Mouse (Mus musculus): ENCODE results near the gene Nek3. TPM values are rescaled to one million over a fixed set of nuclear protein-coding genes. Genes with fewer than 3 reads are reported as not detected.

Gene Nek3
- total RNA-seq (2021) (1 to 10 TPM; 1.4 to 2.1 TPM), polyA plus RNA-seq (2012; rRNA removed) (1.00 and 1.9 TPM in 2 replicates)
- long read RNA-seq, partial matches to known transcripts = 0 of 1 reads
- long read RNA-seq, other reads (novel, unspliced or antisense) = 1 of 1 reads

GRCm38 (mm10) chr8:22166080-22166603, at the start of gene Nek3:
Gene Nek3, minus strand, starts transcription at chr8:22166435.
- TF ChIP-seq POLR2A (IDR thresholded peaks at IDR 0.05; ENCODE audit: insufficient read depth, low read depth, low read length) (peak; percentile 81), EP300 (IDR thresholded peaks at IDR 0.05; ENCODE audit: insufficient read depth, low read depth, low read length) (no peak), CTCF (IDR thresholded peaks at IDR 0.05) (peak; percentile 83)
- Histone ChIP-seq H3K4me3 (peak within 1 kb of the TSS; percentile 53), H3K9ac (ENCODE audit: low read depth, low read length) (peak within 1 kb of the TSS; percentile 82), H3K36me3 (ENCODE audit: control insufficient read depth, insufficient read depth, low read length) (no peaks in the 10 kb centered on the region), H3K4me1 (ENCODE audit: control insufficient read depth, insufficient read depth, low read length) (peaks cover 4% of the 10 kb centered on the region), H3K27me3 (ENCODE audit: control insufficient read depth, insufficient read depth, low read length) (no peaks in the 10 kb centered on the region), H3K79me2 (replicated peaks; ENCODE audit: control insufficient read depth, insufficient read depth, low read length) (no peaks in the 10 kb centered on the region), H3K27ac (peak within 1 kb of the TSS; percentile 59)
- WGBS = under 1% methylated on average over 36 of the region's 43 CpGs
- peak; percentile 84 to 90 for DNase-seq
- intact Hi-C loops (cut with DNase I) = loop anchor here (2.0 to 5.0 kb wide), 3 partner anchors 19 to 174 kb away; partner anchors contain the start of genes Alg11, Atp7b and Ckap2

GRCm38 (mm10) chr8:22214826-22215225, 48.6 kb upstream of the Nek3 start:
- no peak overlapping the region for H3K27ac ChIP-seq
- intact Hi-C loops (cut with DNase I) = no loop called here
- 73% methylated on average over 10 of the region's 10 CpGs for WGBS
- TF ChIP-seq CTCF (IDR thresholded peaks at IDR 0.05) (no peak), EP300 (IDR thresholded peaks at IDR 0.05; ENCODE audit: insufficient read depth, low read depth, low read length) (no peak), POLR2A (IDR thresholded peaks at IDR 0.05; ENCODE audit: insufficient read depth, low read depth, low read length) (no peak)
- peak in 1 of 2 experiments; percentile 55 for DNase-seq
- no peaks in the 10 kb centered on the region for H3K36me3 ChIP-seq (ENCODE audit: control insufficient read depth, insufficient read depth, low read length)
- H3K4me1 ChIP-seq (ENCODE audit: control insufficient read depth, insufficient read depth, low read length) = no peaks in the 10 kb centered on the region
- no peak overlapping the region for H3K4me3 ChIP-seq
- no peak overlapping the region for H3K9ac ChIP-seq (ENCODE audit: low read depth, low read length)
- H3K27me3 ChIP-seq (ENCODE audit: control insufficient read depth, insufficient read depth, low read length) = no peaks in the 10 kb centered on the region
- H3K79me2 ChIP-seq (replicated peaks; ENCODE audit: control insufficient read depth, insufficient read depth, low read length) = no peaks in the 10 kb centered on the region

- WGBS = 23% methylated on average over 5 of the region's 5 CpGs
- intact Hi-C loops (cut with DNase I) = loop anchor here (2.0 kb wide), 1 partner anchor 20 kb away; no protein-coding TSS in a partner anchor
- no peaks in the 10 kb centered on the region for H3K27me3 ChIP-seq (ENCODE audit: control insufficient read depth, insufficient read depth, low read length)
- H3K4me3 ChIP-seq = no peak overlapping the region
- peaks cover 2% of the 10 kb centered on the region; the same call in 1 of the 2 replicates for H3K4me1 ChIP-seq (ENCODE audit: control insufficient read depth, insufficient read depth, low read length)
- no peak for TF ChIP-seq CTCF (IDR thresholded peaks at IDR 0.05)
- TF ChIP-seq POLR2A (IDR thresholded peaks at IDR 0.05; ENCODE audit: insufficient read depth, low read depth, low read length) = peak; percentile 34; the same call in 1 of the 2 replicates
- TF ChIP-seq EP300 (IDR thresholded peaks at IDR 0.05; ENCODE audit: insufficient read depth, low read depth, low read length) = peak; percentile 84; the same call in 1 of the 2 replicates
- H3K36me3 ChIP-seq (ENCODE audit: control insufficient read depth, insufficient read depth, low read length) = peaks cover 4% of the 10 kb centered on the region
- no peaks in the 10 kb centered on the region for H3K79me2 ChIP-seq (replicated peaks; ENCODE audit: control insufficient read depth, insufficient read depth, low read length)
- peak in 1 of 2 experiments; percentile 45 for DNase-seq
- no peak overlapping the region for H3K9ac ChIP-seq (ENCODE audit: low read depth, low read length)
- peak overlapping the region; percentile 36 for H3K27ac ChIP-seq
These were observed 42.8 kb upstream of the Nek3 start for GRCm38 (mm10) chr8:22209012-22209411.

- H3K4me1 ChIP-seq (ENCODE audit: control insufficient read depth, insufficient read depth, low read length) = peaks cover 2% of the 10 kb centered on the region; the same call in 1 of the 2 replicates
- WGBS = 46% methylated on average over 4 of the region's 4 CpGs
- H3K4me3 ChIP-seq = no peak overlapping the region
- H3K79me2 ChIP-seq (replicated peaks; ENCODE audit: control insufficient read depth, insufficient read depth, low read length) = no peaks in the 10 kb centered on the region
- intact Hi-C loops (cut with DNase I) = no loop called here
- no peak overlapping the region for H3K9ac ChIP-seq (ENCODE audit: low read depth, low read length)
- H3K36me3 ChIP-seq (ENCODE audit: control insufficient read depth, insufficient read depth, low read length) = peaks cover 4% of the 10 kb centered on the region
- H3K27me3 ChIP-seq (ENCODE audit: control insufficient read depth, insufficient read depth, low read length) = no peaks in the 10 kb centered on the region
- TF ChIP-seq CTCF (IDR thresholded peaks at IDR 0.05) = no peak
- no peak for TF ChIP-seq EP300 (IDR thresholded peaks at IDR 0.05; ENCODE audit: insufficient read depth, low read depth, low read length)
- no peak for TF ChIP-seq POLR2A (IDR thresholded peaks at IDR 0.05; ENCODE audit: insufficient read depth, low read depth, low read length)
- no peak for DNase-seq
- H3K27ac ChIP-seq = peak overlapping the region; percentile 26; the same call in 1 of the 2 replicates
These were observed 41.3 kb upstream of the Nek3 start for GRCm38 (mm10) chr8:22207535-22207934.

- intact Hi-C loops (cut with DNase I) = loop anchor here (10.0 kb wide), 1 partner anchor 105 kb away; no protein-coding TSS in a partner anchor
- H3K27ac ChIP-seq = no peak overlapping the region
These were observed 33.2 kb upstream of the Nek3 start for GRCm38 (mm10) chr8:22199481-22199880.

GRCm38 (mm10) chr8:22197914-22198313, 31.7 kb upstream of the Nek3 start:
- intact Hi-C loops (cut with DNase I) = loop anchor here (10.0 kb wide), 1 partner anchor 107 kb away; no protein-coding TSS in a partner anchor
- 0 out of 2 replicates have a peak, but pooled peaks cover 2% of the 10 kb centered on the region for H3K36me3 ChIP-seq (ENCODE audit: control insufficient read depth, insufficient read depth, low read length)
- no peaks in the 10 kb centered on the region; the same call in 1 of the 2 replicates for H3K4me1 ChIP-seq (ENCODE audit: control insufficient read depth, insufficient read depth, low read length)
- H3K27me3 ChIP-seq (ENCODE audit: control insufficient read depth, insufficient read depth, low read length) = no peaks in the 10 kb centered on the region
- DNase-seq = no peak
- TF ChIP-seq CTCF (IDR thresholded peaks at IDR 0.05) = no peak
- no peak for TF ChIP-seq EP300 (IDR thresholded peaks at IDR 0.05; ENCODE audit: insufficient read depth, low read depth, low read length)
- no peak for TF ChIP-seq POLR2A (IDR thresholded peaks at IDR 0.05; ENCODE audit: insufficient read depth, low read depth, low read length)
- H3K9ac ChIP-seq (ENCODE audit: low read depth, low read length) = no peak overlapping the region
- no peak overlapping the region for H3K4me3 ChIP-seq
- no peak overlapping the region for H3K27ac ChIP-seq
- H3K79me2 ChIP-seq (replicated peaks; ENCODE audit: control insufficient read depth, insufficient read depth, low read length) = peaks cover 6% of the 10 kb centered on the region
- WGBS = 88% methylated on average over 6 of the region's 6 CpGs

More at GRCm38 (mm10) chr8:22199481-22199880, 33.2 kb upstream of the Nek3 start:
- peak; percentile 37 for TF ChIP-seq CTCF (IDR thresholded peaks at IDR 0.05)
- TF ChIP-seq POLR2A (IDR thresholded peaks at IDR 0.05; ENCODE audit: insufficient read depth, low read depth, low read length) = no peak
- TF ChIP-seq EP300 (IDR thresholded peaks at IDR 0.05; ENCODE audit: insufficient read depth, low read depth, low read length) = no peak
- 97% methylated on average over 8 of the region's 8 CpGs for WGBS
- Histone ChIP-seq H3K4me3 (no peak overlapping the region), H3K9ac (ENCODE audit: low read depth, low read length) (no peak overlapping the region), H3K4me1 (ENCODE audit: control insufficient read depth, insufficient read depth, low read length) (no peaks in the 10 kb centered on the region; the same call in 1 of the 2 replicates), H3K27me3 (ENCODE audit: control insufficient read depth, insufficient read depth, low read length) (no peaks in the 10 kb centered on the region), H3K36me3 (ENCODE audit: control insufficient read depth, insufficient read depth, low read length) (no peaks in the 10 kb centered on the region), H3K79me2 (replicated peaks; ENCODE audit: control insufficient read depth, insufficient read depth, low read length) (peaks cover 4% of the 10 kb centered on the region)
- no peak for DNase-seq

Data from heart, adult 2 months (tissue).